Mouse (Mus musculus): ENCODE data around the gene Tmed9. TPM values are rescaled to one million over a fixed set of nuclear protein-coding genes. Genes with fewer than 3 reads are reported as not detected.

Tmed9 gene
- polyA plus RNA-seq, 1 experiment from 2014 or later: 350 TPM

GRCm38 (mm10) chr13:55578086-55578485 lies 4.6 kb downstream of the Tmed9 start:
- no peak for ATAC-seq
- in situ Hi-C loops (cut with MboI; ENCODE audit: low pct_unique_long_range_greater_than_20kb): no loop called here
- DNase-seq (ENCODE audit: low read depth, low spot score): no peak
- CTCF ChIA-PET: no interaction called here
- no peaks in the 10 kb centered on the region for H3K27me3 ChIP-seq
- POLR2A ChIA-PET: no interaction called here
- no peak for TF ChIP-seq CTCF (IDR thresholded peaks at IDR 0.05)

GRCm38 (mm10) chr13:55591961-55592490 lies 18.5 kb downstream of the Tmed9 start:
- CTCF ChIA-PET: interaction anchor here (1.4 kb wide), 1 partner anchor 9 kb away, joined by 4 read pairs; no protein-coding TSS in a partner anchor
- H3K27me3 ChIP-seq: peaks cover 2% of the 10 kb centered on the region
- no peak for DNase-seq (ENCODE audit: low read depth, low spot score)
- no peak for ATAC-seq
- POLR2A ChIA-PET: no interaction called here
- in situ Hi-C loops (cut with MboI; ENCODE audit: low pct_unique_long_range_greater_than_20kb): no loop called here
- no peak for TF ChIP-seq CTCF (IDR thresholded peaks at IDR 0.05)

- H3K27me3 ChIP-seq: peaks cover 2% of the 10 kb centered on the region
- in situ Hi-C loops (cut with MboI; ENCODE audit: low pct_unique_long_range_greater_than_20kb): no loop called here
- TF ChIP-seq CTCF (IDR thresholded peaks at IDR 0.05): no peak
- peak; percentile 93 for ATAC-seq
- DNase-seq (ENCODE audit: low read depth, low spot score): peak; percentile 73
- POLR2A ChIA-PET: interaction anchor here (1.3 to 2.3 kb wide), 2 partner anchors 30 to 108 kb away, joined by 4 to 8 read pairs; partner anchors contain the start of gene Caml
- CTCF ChIA-PET: interaction anchor here (1.1 to 1.2 kb wide), 3 partner anchors 9 to 134 kb away, joined by 3 read pairs; partner anchors contain the start of gene Pcbd2
These were observed 19.2 kb downstream of the Tmed9 start for GRCm38 (mm10) chr13:55592512-55593253.

GRCm38 (mm10) chr13:55593254-55593747 lies 19.8 kb downstream of the Tmed9 start:
- no peak for TF ChIP-seq CTCF (IDR thresholded peaks at IDR 0.05)
- peak; percentile 31 for ATAC-seq
- in situ Hi-C loops (cut with MboI; ENCODE audit: low pct_unique_long_range_greater_than_20kb): no loop called here
- H3K27me3 ChIP-seq: peaks cover 2% of the 10 kb centered on the region
- DNase-seq (ENCODE audit: low read depth, low spot score): no peak
- ChIA-PET POLR2A (interaction anchor here (1.3 to 2.3 kb wide), 2 partner anchors 29 to 108 kb away, joined by 4 to 8 read pairs; partner anchors contain the start of gene Caml), CTCF (interaction anchor here (1.1 to 1.2 kb wide), 3 partner anchors 8 to 134 kb away, joined by 3 read pairs; partner anchors contain the start of gene Pcbd2)

DNA sequence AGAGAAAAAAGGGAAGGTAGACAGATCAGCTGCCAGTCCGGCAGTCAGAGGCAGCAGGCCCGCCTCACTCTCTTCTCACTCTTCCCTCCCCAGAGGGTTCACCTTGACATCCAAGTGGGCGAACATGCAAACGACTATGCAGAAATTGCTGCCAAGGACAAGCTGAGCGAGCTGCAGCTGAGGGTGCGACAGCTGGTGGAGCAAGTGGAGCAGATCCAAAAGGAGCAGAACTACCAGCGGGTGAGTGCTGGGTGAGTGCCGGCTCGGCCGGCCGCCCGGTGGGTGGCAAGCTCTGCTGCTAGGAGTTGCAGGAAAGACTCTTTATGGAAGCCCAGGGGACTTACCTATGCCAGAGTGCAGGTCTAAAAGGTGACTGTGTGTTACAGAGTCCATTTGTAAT lies 21.8 kb downstream of the Tmed9 start:
- ChIA-PET CTCF (no interaction called here), POLR2A (no interaction called here)
- H3K27me3 ChIP-seq: no peaks in the 10 kb centered on the region
- no peak for TF ChIP-seq CTCF (IDR thresholded peaks at IDR 0.05)
- ATAC-seq: no peak
- in situ Hi-C loops (cut with MboI; ENCODE audit: low pct_unique_long_range_greater_than_20kb): no loop called here
- DNase-seq (ENCODE audit: low read depth, low spot score): no peak

DNA sequence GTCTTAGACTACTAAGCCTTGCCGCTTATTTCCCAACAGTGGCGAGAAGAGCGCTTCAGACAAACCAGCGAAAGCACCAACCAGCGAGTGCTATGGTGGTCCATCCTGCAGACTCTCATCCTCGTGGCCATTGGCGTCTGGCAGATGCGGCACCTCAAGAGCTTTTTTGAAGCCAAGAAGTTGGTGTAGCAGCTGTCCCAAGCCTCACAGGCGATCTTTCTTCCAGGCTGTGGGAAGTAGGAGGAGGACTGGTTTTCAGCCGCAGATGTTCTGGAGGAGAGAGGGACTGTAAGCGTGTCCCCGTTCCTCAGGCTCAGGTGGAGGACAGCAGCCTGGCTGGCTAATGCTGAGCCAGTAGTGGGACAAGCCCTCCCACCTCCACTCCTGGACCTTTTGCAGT lies 23.3 kb downstream of the Tmed9 start:
- CTCF ChIA-PET: no interaction called here

DNA sequence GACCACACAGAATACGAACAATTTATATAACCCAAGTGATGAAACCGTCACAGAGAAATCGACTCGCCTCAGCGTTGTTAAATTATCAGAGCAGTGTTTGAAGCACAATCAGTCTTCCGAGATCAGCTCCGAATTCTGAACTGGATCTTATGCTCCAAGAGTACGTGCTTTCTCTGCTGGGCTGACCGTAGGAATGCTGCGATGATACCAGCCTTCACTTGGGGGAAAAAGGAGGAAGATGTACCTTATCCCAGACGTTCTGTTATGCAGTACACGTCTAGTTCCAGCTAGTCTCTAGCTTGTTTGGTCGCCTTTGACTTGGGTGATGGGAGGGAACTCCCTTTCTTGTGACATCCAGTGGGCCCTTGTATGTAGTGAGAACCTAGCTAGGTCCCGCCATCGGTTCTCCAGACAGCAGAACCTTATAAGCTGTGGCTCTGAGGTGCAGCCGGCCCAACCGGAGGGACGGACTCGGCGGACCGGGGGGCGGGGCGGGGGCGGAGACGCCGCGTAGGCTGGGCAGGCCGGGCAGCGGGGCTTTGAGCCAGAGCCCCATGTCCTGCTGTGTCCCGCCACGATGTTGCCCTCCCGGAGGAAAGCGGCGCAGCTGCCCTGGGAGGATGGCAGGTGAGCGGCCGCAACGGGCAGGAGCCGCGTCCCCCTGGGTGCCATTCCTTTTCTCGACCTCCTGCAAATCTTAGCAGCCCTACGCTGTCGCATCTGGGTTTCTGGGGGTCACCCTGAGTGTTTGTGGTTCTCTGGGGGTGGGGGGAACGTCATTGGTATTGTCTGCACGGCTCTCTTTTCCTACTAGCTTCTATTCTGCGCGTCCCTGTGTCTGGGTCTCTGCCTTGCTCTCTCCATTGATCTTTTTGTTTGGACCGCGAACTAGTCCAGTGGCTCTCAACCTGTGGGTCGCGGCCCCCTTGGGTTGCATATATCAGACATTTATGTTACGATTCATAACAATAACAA lies 26.3 kb downstream of the Tmed9 start, which contains the start of gene B4galt7:
Gene B4galt7 (plus strand): TSS at position 331 of the 975 bp plus-strand sequence.
- ChIA-PET CTCF (interaction anchor here (1.5 to 1.8 kb wide), 2 partner anchors 35 to 47 kb away, joined by 3 to 4 read pairs; partner anchors contain the start of gene Ddx46), POLR2A (interaction anchor here (1.4 kb wide), 1 partner anchor 23 kb away, joined by 3 read pairs; no protein-coding TSS in a partner anchor)
- no peaks in the 10 kb centered on the region for H3K27me3 ChIP-seq
- in situ Hi-C loops (cut with MboI; ENCODE audit: low pct_unique_long_range_greater_than_20kb): loop anchor here (5.0 kb wide), 1 partner anchor 37 kb away; the partner anchor contains the start of gene Ddx46
- ATAC-seq (peak; percentile 83), DNase-seq (ENCODE audit: low read depth, low spot score) (no peak)
- no peak for TF ChIP-seq CTCF (IDR thresholded peaks at IDR 0.05)

More for the DNA sequence above, 23.3 kb downstream of the Tmed9 start:
- POLR2A ChIA-PET: no interaction called here
- in situ Hi-C loops (cut with MboI; ENCODE audit: low pct_unique_long_range_greater_than_20kb): no loop called here
- ATAC-seq (no peak), DNase-seq (ENCODE audit: low read depth, low spot score) (no peak)
- TF ChIP-seq CTCF (IDR thresholded peaks at IDR 0.05): no peak
- H3K27me3 ChIP-seq: no peaks in the 10 kb centered on the region

DNA sequence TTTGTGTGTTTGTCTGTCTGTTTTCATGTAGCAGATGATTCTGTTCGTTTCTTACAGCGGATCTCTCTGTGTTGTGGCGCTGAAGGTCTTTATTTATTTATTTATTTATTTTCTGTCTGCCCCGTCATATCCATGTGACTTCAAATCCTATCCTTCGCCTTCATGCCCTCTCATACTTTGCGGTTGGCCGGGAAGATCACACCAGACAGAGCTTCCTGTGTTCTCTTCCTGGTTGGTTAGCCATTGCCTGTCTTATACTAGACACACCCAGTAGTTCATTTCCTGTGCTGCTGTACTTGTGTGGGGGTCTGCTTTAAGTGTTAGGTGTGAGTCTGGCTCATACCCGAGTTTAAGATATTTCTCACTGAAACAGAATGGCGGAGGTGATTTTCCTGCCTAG lies 27.1 kb downstream of the Tmed9 start:
- in situ Hi-C loops (cut with MboI; ENCODE audit: low pct_unique_long_range_greater_than_20kb): loop anchor here (5.0 kb wide), 1 partner anchor 37 kb away; the partner anchor contains the start of gene Ddx46
- no peak for DNase-seq (ENCODE audit: low read depth, low spot score)
- H3K27me3 ChIP-seq: no peaks in the 10 kb centered on the region
- no peak for TF ChIP-seq CTCF (IDR thresholded peaks at IDR 0.05)
- ChIA-PET CTCF (interaction anchor here (1.2 to 1.8 kb wide), 4 partner anchors 12 to 126 kb away, joined by 3 to 6 read pairs (median 4); partner anchors contain the start of genes Ddx46 and Pcbd2), POLR2A (interaction anchor here (1.4 kb wide), 1 partner anchor 22 kb away, joined by 3 read pairs; no protein-coding TSS in a partner anchor)
- ATAC-seq: no peak

- CTCF ChIA-PET: interaction anchor here (0.6 to 1.8 kb wide), 7 partner anchors 9 to 125 kb away, joined by 3 to 6 read pairs (median 4); partner anchors contain the start of gene Pcbd2
- TF ChIP-seq CTCF (IDR thresholded peaks at IDR 0.05): no peak
- no peak for ATAC-seq
- no peaks in the 10 kb centered on the region for H3K27me3 ChIP-seq
- POLR2A ChIA-PET: interaction anchor here (1.4 kb wide), 1 partner anchor 21 kb away, joined by 3 read pairs; no protein-coding TSS in a partner anchor
- in situ Hi-C loops (cut with MboI; ENCODE audit: low pct_unique_long_range_greater_than_20kb): loop anchor here (5.0 kb wide), 1 partner anchor 36 kb away; the partner anchor contains the start of gene Ddx46
- no peak for DNase-seq (ENCODE audit: low read depth, low spot score)
These were observed 28.1 kb downstream of the Tmed9 start for GRCm38 (mm10) chr13:55601611-55602010.

All from Patski (cell line).